Mouse (Mus musculus) liver, postnatal 0 days (tissue): ENCODE results near the gene Dazap2. TPM values are rescaled to one million over a fixed set of nuclear protein-coding genes. Genes with fewer than 3 reads are reported as not detected.
A peak's percentile ranks its signal among the peaks of the same experiment; 100 is the strongest.

Experiments
- ATAC-seq: fragments of 200-750 bp; cut with Nextera tagmentation; 2 replicates; pipeline ENCODE4 v1.8.0; 2017; ENCODE audit warnings: mild to moderate bottlenecking, moderate library complexity
- DNase-seq: peaks from one replicate; pipeline ENCODE4 v3.0.0-alpha.2; 2016
- H3K27ac ChIP-seq: fragments of 300-500 bp; sonication (generic); 2 replicates; pipeline ENCODE4 v1.5.1; 2014; ENCODE audit warnings: antibody characterized with exemption, moderate library complexity, mild to moderate bottlenecking, low read depth
- H3K27me3 ChIP-seq: fragments of 300-500 bp; sonication (generic); 2 replicates; pipeline ENCODE4 v1.6.1; 2014; ENCODE audit warnings: low read length, control low read depth, mixed read lengths; ENCODE audit not compliant: insufficient read depth
- H3K36me3 ChIP-seq: fragments of 300-500 bp; sonication (generic); replicated peaks from 2 replicates; pipeline ENCODE4 v1.6.1; 2014; ENCODE audit warnings: mild to moderate bottlenecking, control low read depth, low read length, moderate library complexity, mixed read lengths; ENCODE audit not compliant: insufficient read depth
- H3K4me1 ChIP-seq: fragments of 300-500 bp; sonication (generic); 2 replicates; pipeline ENCODE4 v1.6.1; 2014; ENCODE audit warnings: antibody characterized with exemption, mild to moderate bottlenecking, control low read depth; ENCODE audit not compliant: insufficient read depth
- H3K4me2 ChIP-seq: fragments of 300-500 bp; sonication (generic); 2 replicates; pipeline ENCODE4 v1.6.1; 2014; ENCODE audit warnings: low read depth, mild to moderate bottlenecking, low read length, moderate library complexity, mixed read lengths
- H3K4me3 ChIP-seq: fragments of 300-500 bp; sonication (generic); 2 replicates; pipeline ENCODE4 v1.5.1; 2014; ENCODE audit warnings: low read depth, low read length
- H3K9ac ChIP-seq: fragments of 300-500 bp; sonication (generic); replicated peaks from 2 replicates; pipeline ENCODE4 v1.6.1; 2014; ENCODE audit warnings: mild to moderate bottlenecking, moderate library complexity
- H3K9me3 ChIP-seq: fragments of 300-500 bp; sonication (generic); 2 replicates; pipeline ENCODE4 v1.6.1; 2016; ENCODE audit warnings: mild to moderate bottlenecking, control low read depth, low read length, mixed read lengths
- CTCF ChIP-seq: sonication (generic); IDR thresholded peaks from 2 replicates; pipeline ENCODE4 v1.5.1; 2016; ENCODE audit warnings: antibody characterized with exemption, low read depth
- EP300 ChIP-seq: IDR thresholded peaks from 2 replicates; pipeline ENCODE4 v1.6.1; 2016; ENCODE audit warnings: antibody characterized with exemption, low read depth, mild to moderate bottlenecking
- WGBS: fragments of 180-500 bp; shearing (Covaris S2); extraction: QIAGEN DNeasy Blood & Tissue Kit; methylation state at CpG from one replicate; pipeline ENCODE4 v1.1.7; 2014; ENCODE audit not compliant: insufficient replicate concordance; 5-methylcytosine and 5-hydroxymethylcytosine counted together
- polyA plus RNA-seq: library from polyadenylated mRNA; unstranded; fragments of >200 nt; fragmentation: Nextera tagmentation; extraction: Ambion mirVana; gene quantifications from 2 replicates; pipeline ENCODE4 v1.2.1, GENCODE M21; 2015

Gene Dazap2
- polyA plus RNA-seq, 1 experiment from 2014 or later, result 146 TPM

DNA sequence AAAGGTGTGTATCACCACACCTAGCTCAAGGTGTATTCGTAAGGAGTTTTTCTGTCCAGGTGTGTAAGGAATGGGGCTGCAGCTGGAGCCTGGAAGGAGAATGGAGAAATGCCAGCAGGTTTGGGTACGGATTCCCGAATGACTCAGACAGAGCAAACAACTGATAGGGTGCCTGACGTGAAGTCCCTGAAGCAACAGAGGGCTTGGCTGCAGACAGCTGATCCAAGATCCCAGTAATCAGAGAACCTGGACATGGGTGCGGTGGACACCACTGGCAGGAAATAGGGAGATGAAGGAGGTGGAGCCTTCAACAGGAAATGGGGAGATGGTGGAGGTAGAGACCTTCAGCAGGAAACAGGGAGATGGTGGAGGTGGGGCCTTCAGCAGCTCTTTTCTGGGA is 17.2 kb downstream of the Dazap2 start:
- TF ChIP-seq EP300 (no peak), CTCF (no peak)
- no peak overlapping the region for H3K4me2 ChIP-seq
- H3K27ac ChIP-seq, result peak overlapping the region; percentile 75
- no peaks in the 10 kb centered on the region for H3K36me3 ChIP-seq
- DNase-seq (no peak), ATAC-seq (peak; percentile 42)
- no peak overlapping the region for H3K9ac ChIP-seq
- peaks cover 16% of the 10 kb centered on the region for H3K27me3 ChIP-seq
- H3K4me1 ChIP-seq, result peaks cover 43% of the 10 kb centered on the region
- no peak overlapping the region for H3K4me3 ChIP-seq
- 44% methylated on average over 5 of the region's 5 CpGs for WGBS
- no peaks in the 10 kb centered on the region for H3K9me3 ChIP-seq

DNA sequence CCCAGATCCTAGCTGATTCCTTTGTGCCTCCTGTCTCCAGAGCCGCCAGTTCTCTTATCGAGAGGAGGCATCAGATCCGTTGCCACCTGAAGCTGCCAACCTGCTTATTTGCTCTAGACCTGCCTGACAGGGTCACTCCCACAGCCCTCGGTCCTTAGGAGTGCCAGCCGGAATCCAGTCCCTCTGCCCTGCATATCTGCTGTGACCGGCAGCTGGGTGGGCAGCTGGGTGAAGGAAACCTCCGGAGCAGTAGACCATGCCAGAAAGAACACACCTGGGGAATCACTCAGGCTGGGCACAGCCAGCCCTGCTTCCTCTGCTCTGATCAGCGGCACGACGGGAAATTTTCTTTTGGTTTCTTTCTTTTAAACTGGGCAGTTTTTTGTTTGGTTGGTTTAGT is 18.2 kb downstream of the Dazap2 start:
- 70% methylated on average over 10 of the region's 10 CpGs for WGBS
- 0 out of 2 replicates have a peak overlapping the region, but pooled peaks have one; percentile 75 for H3K27ac ChIP-seq
- H3K9ac ChIP-seq, result no peak overlapping the region
- DNase-seq, result no peak
- H3K4me2 ChIP-seq, result no peak overlapping the region
- no peak for TF ChIP-seq EP300
- no peak for TF ChIP-seq CTCF
- no peaks in the 10 kb centered on the region for H3K36me3 ChIP-seq
- no peaks in the 10 kb centered on the region for H3K9me3 ChIP-seq
- no peak overlapping the region for H3K4me3 ChIP-seq
- ATAC-seq, result no peak
- peaks cover 16% of the 10 kb centered on the region for H3K27me3 ChIP-seq
- peaks cover 38% of the 10 kb centered on the region for H3K4me1 ChIP-seq

DNA sequence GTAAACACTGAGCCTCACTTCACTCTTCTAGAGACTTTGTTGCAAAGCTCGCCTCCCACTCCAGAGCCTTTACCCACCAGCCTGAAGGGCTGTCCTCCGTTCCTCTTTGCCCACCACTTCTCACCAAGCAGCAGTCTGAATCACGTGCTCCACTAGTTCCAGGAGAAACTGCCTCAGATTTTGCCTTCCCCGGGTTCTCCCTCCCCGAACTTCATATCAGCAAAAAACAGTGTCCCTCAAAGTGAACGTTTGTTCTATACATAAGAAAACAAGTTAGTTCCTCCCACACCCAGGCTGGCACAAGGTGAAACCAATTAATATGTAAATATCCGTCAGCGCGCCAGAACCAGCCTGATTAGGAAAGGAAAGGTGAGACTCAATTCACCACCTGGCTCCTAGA is 20.1 kb downstream of the Dazap2 start:
- no peaks in the 10 kb centered on the region for H3K36me3 ChIP-seq
- no peak overlapping the region for H3K9ac ChIP-seq
- no peaks in the 10 kb centered on the region for H3K9me3 ChIP-seq
- ATAC-seq, result no peak
- peaks cover 36% of the 10 kb centered on the region for H3K4me1 ChIP-seq
- TF ChIP-seq CTCF, result no peak
- TF ChIP-seq EP300, result no peak
- H3K4me3 ChIP-seq, result peak overlapping the region; percentile 63; the same call in 1 of the 2 replicates
- no peak for DNase-seq
- no peak overlapping the region for H3K27ac ChIP-seq
- 21% methylated on average over 9 of the region's 9 CpGs for WGBS
- peak overlapping the region; percentile 91; the same call in 1 of the 2 replicates for H3K4me2 ChIP-seq
- peaks cover 16% of the 10 kb centered on the region for H3K27me3 ChIP-seq

DNA sequence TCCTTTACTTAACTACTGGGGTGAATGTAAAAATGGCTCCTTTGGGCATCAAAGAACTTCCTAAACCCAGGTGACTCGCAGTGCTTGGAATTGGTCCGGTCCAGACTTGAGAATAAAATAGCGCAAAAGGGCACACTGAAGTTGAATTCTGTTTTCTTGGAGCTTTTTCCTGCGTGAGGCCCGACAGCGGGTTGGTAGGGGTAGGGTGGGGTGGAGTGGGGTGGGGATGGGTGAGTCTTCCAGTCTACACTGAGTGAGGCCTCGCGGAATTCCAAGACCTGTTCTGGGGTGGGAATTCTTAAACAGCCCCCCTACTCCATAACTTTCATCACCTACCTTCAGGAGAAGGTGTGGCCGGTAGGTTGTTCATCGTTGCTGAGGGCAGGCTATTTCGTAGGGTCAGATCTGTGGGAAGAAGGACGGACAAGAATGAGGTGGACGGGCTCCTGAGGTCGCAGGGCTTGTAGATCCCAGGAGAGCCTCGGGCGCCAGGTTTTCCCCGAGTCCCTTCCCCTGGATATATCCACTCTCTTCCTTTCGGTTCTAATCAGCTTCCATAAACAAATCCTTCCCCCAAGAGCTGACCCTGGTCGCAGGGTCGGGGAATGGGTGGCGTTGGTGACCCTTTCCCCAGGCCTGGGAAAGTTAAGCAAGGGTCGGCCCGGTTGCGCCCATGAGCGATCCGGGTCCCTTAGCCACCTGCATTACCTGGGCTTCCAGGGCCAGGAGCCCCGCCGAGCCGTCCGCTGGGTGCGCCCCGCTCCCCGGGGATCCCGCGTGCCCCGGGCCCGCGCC is 20.9 kb downstream of the Dazap2 start:
- Histone ChIP-seq H3K9ac (peak overlapping the region; percentile 63), H3K4me1 (peaks cover 34% of the 10 kb centered on the region), H3K4me3 (peak overlapping the region; percentile 63), H3K36me3 (no peaks in the 10 kb centered on the region), H3K27ac (peak overlapping the region; percentile 71), H3K27me3 (peaks cover 16% of the 10 kb centered on the region), H3K4me2 (peak overlapping the region; percentile 91), H3K9me3 (no peaks in the 10 kb centered on the region)
- ATAC-seq, result 0 out of 2 replicates have a peak, but pooled peaks have one; percentile 0
- TF ChIP-seq CTCF (no peak), EP300 (no peak)
- no peak for DNase-seq
- WGBS, result 6% methylated on average over 38 of the region's 38 CpGs

DNA sequence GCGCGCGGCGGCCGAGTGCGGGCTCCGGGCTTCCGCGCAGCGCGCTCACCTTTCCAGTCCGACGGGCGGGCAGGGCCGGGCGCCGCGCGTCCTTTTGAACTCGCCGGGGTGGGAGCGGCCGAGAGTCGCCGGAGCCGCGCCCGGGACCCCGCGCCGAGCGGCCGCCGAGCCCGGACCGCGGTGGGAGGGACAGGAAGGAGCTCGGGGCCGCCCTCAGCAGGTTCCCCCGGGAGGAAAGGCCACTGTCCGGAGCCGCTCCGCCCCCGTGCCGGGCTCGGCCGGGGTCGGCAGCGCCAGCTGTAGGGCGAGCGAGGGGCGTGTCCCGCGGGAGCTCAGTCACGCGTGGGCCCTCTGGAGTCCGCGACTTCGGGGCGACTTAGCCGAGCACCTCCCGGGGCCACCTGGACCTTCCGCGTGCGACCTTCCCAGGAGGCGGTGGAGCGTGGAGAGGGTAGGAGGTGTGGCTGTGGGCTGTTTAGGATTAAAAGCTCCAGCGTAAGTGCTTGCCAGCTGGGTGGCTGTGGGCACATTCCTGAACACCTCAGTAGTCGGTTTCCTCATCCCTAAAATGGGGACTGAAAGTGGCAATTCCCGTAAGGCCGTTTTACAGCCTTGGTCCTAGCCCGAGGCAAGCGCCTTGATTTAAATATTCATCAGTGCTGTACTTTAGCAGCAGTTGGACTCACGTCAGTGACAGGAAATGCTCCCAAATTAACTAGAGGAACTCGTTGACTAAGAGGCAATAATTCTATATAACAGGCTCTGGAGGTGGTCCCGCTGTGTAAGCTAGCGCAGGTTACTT is 21.8 kb downstream of the Dazap2 start, which contains the start of gene Smagp:
Gene Smagp, minus strand, starts transcription at position 241 of the 802 bp plus-strand sequence.
- peaks cover 27% of the 10 kb centered on the region for H3K4me1 ChIP-seq
- H3K27ac ChIP-seq, result peak within 1 kb of the TSS; percentile 71
- TF ChIP-seq CTCF (no peak), EP300 (no peak)
- peaks cover 16% of the 10 kb centered on the region for H3K27me3 ChIP-seq
- DNase-seq (peak; percentile 62), ATAC-seq (peak; percentile 62)
- H3K4me2 ChIP-seq, result peak within 1 kb of the TSS; percentile 91
- H3K9ac ChIP-seq, result peak within 1 kb of the TSS; percentile 63
- H3K9me3 ChIP-seq, result no peaks in the 10 kb centered on the region
- H3K4me3 ChIP-seq, result peak within 1 kb of the TSS; percentile 63
- 0 out of 2 replicates have a peak, but pooled peaks cover under 1% of the 10 kb centered on the region for H3K36me3 ChIP-seq
- WGBS, result under 1% methylated on average over 72 of the region's 77 CpGs

DNA sequence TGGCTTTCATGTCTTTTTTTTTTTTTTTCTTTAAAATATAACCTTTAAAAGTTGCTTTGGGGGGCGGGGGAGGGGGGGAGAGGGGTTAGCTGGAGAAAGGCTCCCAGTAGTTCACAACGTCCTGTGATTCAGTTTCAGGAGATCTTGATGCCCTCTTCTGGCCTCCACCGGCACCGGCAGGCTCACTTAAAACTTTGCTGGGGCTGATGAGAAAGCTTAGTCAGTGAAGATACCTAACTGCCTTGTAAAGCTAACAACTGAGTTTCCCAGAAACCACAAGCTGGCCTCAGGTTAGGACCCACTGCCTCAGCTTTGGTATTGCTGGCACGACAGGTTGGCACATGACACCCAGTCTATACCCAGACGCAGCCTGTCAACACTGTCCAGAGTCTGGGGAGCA is 22.5 kb downstream of the Dazap2 start:
- Histone ChIP-seq H3K27me3 (peaks cover 16% of the 10 kb centered on the region), H3K4me3 (peak overlapping the region; percentile 63), H3K4me2 (peak overlapping the region; percentile 91), H3K4me1 (peaks cover 19% of the 10 kb centered on the region), H3K9ac (no peak overlapping the region), H3K27ac (0 out of 2 replicates have a peak overlapping the region, but pooled peaks have one; percentile 71), H3K36me3 (0 out of 2 replicates have a peak, but pooled peaks cover 2% of the 10 kb centered on the region), H3K9me3 (no peaks in the 10 kb centered on the region)
- DNase-seq (peak; percentile 51), ATAC-seq (no peak)
- WGBS, result 16% methylated on average over 6 of the region's 6 CpGs
- TF ChIP-seq EP300 (no peak), CTCF (peak; percentile 56)
